17 mouse cellular contexts compared by ENCODE assay signal in the genomic region with DNA sequence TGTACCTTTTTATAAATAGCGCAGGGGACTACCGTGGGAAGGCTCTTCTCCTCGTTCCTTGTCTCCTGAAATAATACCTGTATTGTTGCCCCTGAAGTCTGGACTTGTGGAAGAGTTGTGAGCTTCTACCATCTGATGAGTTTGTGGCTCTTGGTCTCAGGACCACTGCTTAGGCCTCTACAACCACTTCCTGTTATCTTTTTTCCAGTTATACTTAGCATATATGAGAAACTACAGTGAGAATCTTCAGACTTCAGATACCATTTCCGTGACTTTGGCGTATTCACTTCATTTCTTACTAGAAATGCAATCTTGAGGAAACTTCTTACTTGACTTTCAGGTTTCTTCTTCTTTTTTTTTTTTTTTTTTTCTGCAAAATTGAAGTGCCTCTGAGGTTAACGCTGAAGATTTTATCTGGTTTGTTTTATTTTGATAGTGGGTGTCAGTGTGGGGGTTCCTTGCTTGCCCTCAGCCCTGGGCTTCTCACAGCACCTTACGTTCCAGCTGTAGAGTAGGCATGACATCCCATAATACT.
"Had no signal": no experiment of that assay in that cellular context is flagged by ENCODE, and none has a peak within 500 bp of the region (broad histone marks: within the 10 kb centered on the region; RNA-seq: fewer than 3 reads in every experiment).

No protein-coding gene starts in this region.

- H3K4me3 ChIP-seq: kidney, embryonic 15.5 days; left cerebral cortex, adult 2 months; liver, embryonic 13.5 days; midbrain, embryonic 12.5 days; midbrain, embryonic 15.5 days; neural tube, embryonic 13.5 days had no signal

- H3K4me1 ChIP-seq: kidney, embryonic 15.5 days; liver, embryonic 13.5 days; midbrain, embryonic 15.5 days had no signal

- H3K27me3 ChIP-seq: kidney, embryonic 15.5 days; liver, embryonic 13.5 days; midbrain, embryonic 12.5 days; midbrain, embryonic 15.5 days; neural tube, embryonic 13.5 days had no signal

- DNase-seq: kidney, adult 2 months; kidney, postnatal 10 days; kidney, postnatal 36 days; layer of hippocampus, postnatal 36 days; liver, embryonic 13.5 days; lung, adult 2 months; lung, postnatal 14 days; lung, postnatal 4 days; retina, postnatal 1 day; right cerebral cortex, postnatal 4 days; spleen, adult 18-20 months; thymus, postnatal 25 days had no signal

- ATAC-seq: midbrain, embryonic 15.5 days had no signal

- H3K9ac ChIP-seq: kidney, embryonic 15.5 days; liver, embryonic 13.5 days; midbrain, embryonic 12.5 days; midbrain, embryonic 15.5 days; neural tube, embryonic 13.5 days had no signal

- H3K27ac ChIP-seq: kidney, embryonic 15.5 days; left cerebral cortex, adult 2 months; liver, embryonic 13.5 days; midbrain, embryonic 12.5 days; midbrain, embryonic 15.5 days; neural tube, embryonic 13.5 days had no signal

- H3K9me3 ChIP-seq: kidney, embryonic 15.5 days; liver, embryonic 13.5 days; midbrain, embryonic 12.5 days; midbrain, embryonic 15.5 days; neural tube, embryonic 13.5 days had no signal

- H3K4me2 ChIP-seq: kidney, embryonic 15.5 days; liver, embryonic 13.5 days; midbrain, embryonic 12.5 days; midbrain, embryonic 15.5 days; neural tube, embryonic 13.5 days had no signal

- H3K36me3 ChIP-seq: midbrain, embryonic 12.5 days; midbrain, embryonic 15.5 days had no signal
